Mouse (Mus musculus): Measurements from ENCODE around the gene Pdk1. TPM values are rescaled to one million over a fixed set of nuclear protein-coding genes. Genes with fewer than 3 reads are reported as not detected.

Gene Pdk1
- polyA plus RNA-seq, 1 experiment: 1.1 TPM

GRCm38 (mm10) chr2:71887269-71887668, 14.2 kb downstream of the Pdk1 start:
- Histone ChIP-seq H3K4me3 (ENCODE audit: insufficient read depth, poor library complexity, severe bottlenecking) (no peak overlapping the region), H3K79me3 (ENCODE audit: low read depth) (no peaks in the 10 kb centered on the region), H3ac (ENCODE audit: control insufficient read depth, insufficient read length, low read depth) (no peak overlapping the region), H3K36me3 (ENCODE audit: control insufficient read depth, insufficient read depth) (no peaks in the 10 kb centered on the region), H3K27me3 (ENCODE audit: control insufficient read depth, insufficient read depth, insufficient read length) (no peaks in the 10 kb centered on the region), H3K79me2 (ENCODE audit: control insufficient read depth, insufficient read depth) (no peaks in the 10 kb centered on the region)
- peak; percentile 55 for TF ChIP-seq CEBPB (IDR thresholded peaks at IDR 0.05; ENCODE audit: low read depth)
- no peak for TF ChIP-seq USF1 (IDR thresholded peaks at IDR 0.05; ENCODE audit: low read depth)

GRCm38 (mm10) chr2:71888437-71888836, 15.4 kb downstream of the Pdk1 start:
- no peaks in the 10 kb centered on the region for H3K79me3 ChIP-seq (ENCODE audit: low read depth)
- no peak overlapping the region for H3ac ChIP-seq (ENCODE audit: control insufficient read depth, insufficient read length, low read depth)
- H3K27me3 ChIP-seq (ENCODE audit: control insufficient read depth, insufficient read depth, insufficient read length): no peaks in the 10 kb centered on the region
- no peaks in the 10 kb centered on the region for H3K36me3 ChIP-seq (ENCODE audit: control insufficient read depth, insufficient read depth)
- TF ChIP-seq FOSL1 (IDR thresholded peaks at IDR 0.05; ENCODE audit: insufficient read depth, low read length, poor library complexity, severe bottlenecking): no peak
- H3K79me2 ChIP-seq (ENCODE audit: control insufficient read depth, insufficient read depth): no peaks in the 10 kb centered on the region
- no peak overlapping the region for H3K4me3 ChIP-seq (ENCODE audit: insufficient read depth, poor library complexity, severe bottlenecking)

DNA sequence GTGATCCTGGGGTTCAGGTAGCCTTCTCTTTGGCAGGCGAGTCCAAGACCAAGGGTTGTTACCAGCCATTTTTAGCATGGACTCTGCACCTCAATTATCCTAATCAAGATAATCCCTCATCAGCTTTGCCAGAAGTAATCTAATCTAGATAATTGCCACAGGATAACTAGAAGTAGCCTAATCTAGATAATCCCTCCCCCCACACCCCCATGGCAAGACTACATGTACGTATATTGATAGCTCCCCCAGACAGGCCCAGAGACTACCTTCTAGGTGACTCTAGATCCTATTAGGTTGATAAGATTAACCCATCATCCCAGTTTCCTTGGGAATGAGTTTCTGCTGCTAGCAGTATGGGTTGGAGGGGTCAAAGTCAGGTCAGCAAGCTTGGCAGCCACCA, 18.5 kb downstream of the Pdk1 start:
- TF ChIP-seq CTCF (IDR thresholded peaks at IDR 0.05; ENCODE audit: control insufficient read depth, insufficient read depth, insufficient read length) (no peak), FOSL1 (IDR thresholded peaks at IDR 0.05; ENCODE audit: insufficient read depth, low read length, poor library complexity, severe bottlenecking) (no peak), MAX (IDR thresholded peaks at IDR 0.05) (no peak), USF1 (IDR thresholded peaks at IDR 0.05; ENCODE audit: low read depth) (no peak), MYOG (IDR thresholded peaks at IDR 0.05; ENCODE audit: control insufficient read depth, extremely low read depth, insufficient read length) (no peak), CEBPB (IDR thresholded peaks at IDR 0.05; ENCODE audit: low read depth) (no peak), MYOD1 (IDR thresholded peaks at IDR 0.05; ENCODE audit: control insufficient read depth, insufficient read length, low read depth) (no peak)
- H3K27me3 ChIP-seq (ENCODE audit: control insufficient read depth, insufficient read depth, insufficient read length): no peaks in the 10 kb centered on the region
- H3K4me3 ChIP-seq (ENCODE audit: insufficient read depth, poor library complexity, severe bottlenecking): no peak overlapping the region
- H3ac ChIP-seq (ENCODE audit: control insufficient read depth, insufficient read length, low read depth): no peak overlapping the region
- H3K79me2 ChIP-seq (ENCODE audit: control insufficient read depth, insufficient read depth): no peaks in the 10 kb centered on the region
- H3K36me3 ChIP-seq (ENCODE audit: control insufficient read depth, insufficient read depth): no peaks in the 10 kb centered on the region
- no peaks in the 10 kb centered on the region for H3K79me3 ChIP-seq (ENCODE audit: low read depth)

DNA sequence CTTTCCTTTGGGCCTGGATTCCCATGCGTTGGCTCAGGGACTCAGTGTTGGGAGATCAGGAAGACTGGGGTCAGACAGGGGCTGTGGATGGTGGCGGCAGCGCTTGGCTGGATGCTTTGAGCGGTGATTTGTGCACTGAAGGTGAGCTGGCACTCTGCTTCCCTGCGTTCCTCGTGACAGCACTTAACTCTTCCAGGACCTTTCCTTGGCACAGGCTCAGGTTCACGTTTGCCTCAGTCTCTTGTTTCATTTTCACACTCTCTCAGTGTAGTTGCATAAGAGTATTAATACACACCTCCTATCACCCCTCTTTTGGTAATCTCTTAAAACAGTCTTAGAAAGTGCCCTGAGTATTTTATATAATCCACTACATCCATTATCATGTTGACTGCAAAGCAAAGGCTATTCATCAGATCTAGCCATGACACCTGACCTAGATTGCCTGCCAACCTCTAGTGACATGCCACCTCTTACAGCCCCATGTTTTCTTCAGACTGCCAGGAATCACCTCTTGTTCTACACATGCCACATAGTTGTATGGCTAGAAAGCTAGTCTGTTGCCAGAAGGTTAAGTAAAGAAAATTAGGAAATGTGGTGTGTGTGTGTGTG, 19.8 kb downstream of the Pdk1 start:
- TF ChIP-seq MYOG (IDR thresholded peaks at IDR 0.05; ENCODE audit: control insufficient read depth, extremely low read depth, insufficient read length) (no peak), CTCF (IDR thresholded peaks at IDR 0.05; ENCODE audit: control insufficient read depth, insufficient read depth, insufficient read length) (no peak), MAX (IDR thresholded peaks at IDR 0.05) (no peak), USF1 (IDR thresholded peaks at IDR 0.05; ENCODE audit: low read depth) (no peak), CEBPB (IDR thresholded peaks at IDR 0.05; ENCODE audit: low read depth) (no peak), MYOD1 (IDR thresholded peaks at IDR 0.05; ENCODE audit: control insufficient read depth, insufficient read length, low read depth) (no peak), FOSL1 (IDR thresholded peaks at IDR 0.05; ENCODE audit: insufficient read depth, low read length, poor library complexity, severe bottlenecking) (no peak)
- no peak overlapping the region for H3K4me3 ChIP-seq (ENCODE audit: insufficient read depth, poor library complexity, severe bottlenecking)
- H3K36me3 ChIP-seq (ENCODE audit: control insufficient read depth, insufficient read depth): no peaks in the 10 kb centered on the region
- H3K27me3 ChIP-seq (ENCODE audit: control insufficient read depth, insufficient read depth, insufficient read length): no peaks in the 10 kb centered on the region
- H3ac ChIP-seq (ENCODE audit: control insufficient read depth, insufficient read length, low read depth): no peak overlapping the region
- H3K79me2 ChIP-seq (ENCODE audit: control insufficient read depth, insufficient read depth): no peaks in the 10 kb centered on the region
- H3K79me3 ChIP-seq (ENCODE audit: low read depth): no peaks in the 10 kb centered on the region

GRCm38 (mm10) chr2:71895596-71896286, 22.7 kb downstream of the Pdk1 start:
- Histone ChIP-seq H3K79me3 (ENCODE audit: low read depth) (no peaks in the 10 kb centered on the region), H3K27me3 (ENCODE audit: control insufficient read depth, insufficient read depth, insufficient read length) (no peaks in the 10 kb centered on the region), H3ac (ENCODE audit: control insufficient read depth, insufficient read length, low read depth) (no peak overlapping the region), H3K36me3 (ENCODE audit: control insufficient read depth, insufficient read depth) (no peaks in the 10 kb centered on the region), H3K4me3 (ENCODE audit: insufficient read depth, poor library complexity, severe bottlenecking) (no peak overlapping the region), H3K79me2 (ENCODE audit: control insufficient read depth, insufficient read depth) (no peaks in the 10 kb centered on the region)
- TF ChIP-seq MAX (IDR thresholded peaks at IDR 0.05) (no peak), FOSL1 (IDR thresholded peaks at IDR 0.05; ENCODE audit: insufficient read depth, low read length, poor library complexity, severe bottlenecking) (no peak), CEBPB (IDR thresholded peaks at IDR 0.05; ENCODE audit: low read depth) (no peak), MYOD1 (IDR thresholded peaks at IDR 0.05; ENCODE audit: control insufficient read depth, insufficient read length, low read depth) (no peak), USF1 (IDR thresholded peaks at IDR 0.05; ENCODE audit: low read depth) (no peak), CTCF (IDR thresholded peaks at IDR 0.05; ENCODE audit: control insufficient read depth, insufficient read depth, insufficient read length) (no peak), MYOG (IDR thresholded peaks at IDR 0.05; ENCODE audit: control insufficient read depth, extremely low read depth, insufficient read length) (no peak)

GRCm38 (mm10) chr2:71897420-71897819, 24.4 kb downstream of the Pdk1 start:
- Histone ChIP-seq H3K36me3 (ENCODE audit: control insufficient read depth, insufficient read depth) (no peaks in the 10 kb centered on the region), H3ac (ENCODE audit: control insufficient read depth, insufficient read length, low read depth) (no peak overlapping the region), H3K4me3 (ENCODE audit: insufficient read depth, poor library complexity, severe bottlenecking) (no peak overlapping the region), H3K79me3 (ENCODE audit: low read depth) (no peaks in the 10 kb centered on the region), H3K79me2 (ENCODE audit: control insufficient read depth, insufficient read depth) (no peaks in the 10 kb centered on the region), H3K27me3 (ENCODE audit: control insufficient read depth, insufficient read depth, insufficient read length) (no peaks in the 10 kb centered on the region)
- TF ChIP-seq MYOG (IDR thresholded peaks at IDR 0.05; ENCODE audit: control insufficient read depth, extremely low read depth, insufficient read length): no peak
- TF ChIP-seq MYOD1 (IDR thresholded peaks at IDR 0.05; ENCODE audit: control insufficient read depth, insufficient read length, low read depth): no peak
- no peak for TF ChIP-seq MAX (IDR thresholded peaks at IDR 0.05)

Data from C2C12 (cell line).